Mouse (Mus musculus) embryonic facial prominence, embryonic 11.5 days (tissue): ENCODE results near the gene Tepp. TPM values are rescaled to one million over a fixed set of nuclear protein-coding genes. Genes with fewer than 3 reads are reported as not detected.

Source experiments
- ATAC-seq: fragments of 200-750 bp; cut with Nextera tagmentation; replicated peaks from 2 replicates; pipeline ENCODE4 v1.8.0; 2017; ENCODE audit warnings: low read depth; ENCODE audit not compliant: insufficient number of reproducible peaks, low FRiP score, low TSS enrichment
- DNase-seq: peaks from one replicate; pipeline ENCODE4 v3.0.0-alpha.2; 2015; ENCODE audit warnings: low spot score
- H3K27ac ChIP-seq: fragments of 300-500 bp; sonication (generic); replicated peaks from 2 replicates; pipeline ENCODE4 v1.5.1; 2014; ENCODE audit warnings: mild to moderate bottlenecking, low read depth, low read length, control low read depth
- H3K27me3 ChIP-seq: fragments of 300-500 bp; sonication (generic); 2 replicates; pipeline ENCODE4 v1.6.1; 2014; ENCODE audit warnings: mild to moderate bottlenecking, low read length, moderate library complexity, mixed read lengths; ENCODE audit not compliant: control insufficient read depth, insufficient read depth
- H3K36me3 ChIP-seq: fragments of 300-500 bp; sonication (generic); replicated peaks from 2 replicates; pipeline ENCODE4 v1.6.1; 2014; ENCODE audit warnings: low read depth, mild to moderate bottlenecking, low read length, moderate library complexity, mixed read lengths; ENCODE audit not compliant: control insufficient read depth, insufficient read depth
- H3K4me1 ChIP-seq: fragments of 300-500 bp; sonication (generic); 2 replicates; pipeline ENCODE4 v1.6.1; 2014; ENCODE audit warnings: low read length, mixed read lengths; ENCODE audit not compliant: control insufficient read depth, insufficient read depth
- H3K4me2 ChIP-seq: fragments of 300-500 bp; sonication (generic); 2 replicates; pipeline ENCODE4 v1.6.1; 2014; ENCODE audit warnings: low read depth, mild to moderate bottlenecking, control low read depth, low read length, moderate library complexity
- H3K4me3 ChIP-seq: fragments of 300-500 bp; sonication (generic); 2 replicates; pipeline ENCODE4 v1.5.1; 2014; ENCODE audit warnings: low read depth, low read length, control low read depth
- H3K9ac ChIP-seq: fragments of 300-500 bp; sonication (generic); replicated peaks from 2 replicates; pipeline ENCODE4 v1.6.1; 2014; ENCODE audit warnings: mild to moderate bottlenecking, control low read depth, low read length
- H3K9me3 ChIP-seq: fragments of 300-500 bp; sonication (generic); replicated peaks from 2 replicates; pipeline ENCODE4 v1.6.1; 2016; ENCODE audit warnings: mild to moderate bottlenecking, low read length, inconsistent platforms, mixed read lengths; ENCODE audit not compliant: control insufficient read depth
- WGBS: fragments of 180-500 bp; shearing (Covaris S2); extraction: QIAGEN DNeasy Blood & Tissue Kit; methylation state at CpG from one replicate; pipeline ENCODE4 v1.1.7; 2014; 5-methylcytosine and 5-hydroxymethylcytosine counted together
- polyA plus RNA-seq: library from polyadenylated mRNA; unstranded; fragments of >200 nt; fragmentation: Nextera tagmentation; extraction: Ambion mirVana; gene quantifications from 2 replicates; pipeline ENCODE4 v1.2.1, GENCODE M21; 2014

Tepp gene
- polyA plus RNA-seq, 1 experiment from 2014 or later: not detected

DNA sequence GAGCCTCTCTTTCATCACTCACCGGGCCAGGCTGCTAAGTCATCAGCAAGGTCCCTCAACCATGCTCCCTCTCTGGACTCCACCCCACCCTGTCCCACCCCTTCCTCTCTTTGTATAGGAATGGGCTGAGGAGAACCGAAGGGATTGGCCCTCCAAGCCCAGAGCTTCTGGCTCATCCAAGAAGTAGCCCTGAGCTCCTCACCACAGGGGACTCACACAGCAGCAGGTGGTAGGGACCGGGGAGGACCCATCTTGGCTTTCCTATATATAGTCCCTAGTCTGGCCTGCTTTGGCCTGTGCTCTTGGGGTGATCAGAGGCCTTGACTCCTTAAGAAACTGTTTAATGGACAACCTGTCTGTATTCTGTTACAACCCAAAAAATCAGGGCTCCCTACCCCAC lies 64.1 kb downstream of the Tepp start:
- WGBS: 78% methylated on average over 3 of the region's 3 CpGs
- no peak overlapping the region for H3K27ac ChIP-seq
- H3K9ac ChIP-seq: no peak overlapping the region
- no peaks in the 10 kb centered on the region; the same call in 1 of the 2 replicates for H3K4me1 ChIP-seq
- H3K4me3 ChIP-seq: no peak overlapping the region
- H3K36me3 ChIP-seq: no peaks in the 10 kb centered on the region
- H3K27me3 ChIP-seq: no peaks in the 10 kb centered on the region
- no peaks in the 10 kb centered on the region for H3K9me3 ChIP-seq
- no peak overlapping the region for H3K4me2 ChIP-seq
- no peak for ATAC-seq
- DNase-seq: no peak

DNA sequence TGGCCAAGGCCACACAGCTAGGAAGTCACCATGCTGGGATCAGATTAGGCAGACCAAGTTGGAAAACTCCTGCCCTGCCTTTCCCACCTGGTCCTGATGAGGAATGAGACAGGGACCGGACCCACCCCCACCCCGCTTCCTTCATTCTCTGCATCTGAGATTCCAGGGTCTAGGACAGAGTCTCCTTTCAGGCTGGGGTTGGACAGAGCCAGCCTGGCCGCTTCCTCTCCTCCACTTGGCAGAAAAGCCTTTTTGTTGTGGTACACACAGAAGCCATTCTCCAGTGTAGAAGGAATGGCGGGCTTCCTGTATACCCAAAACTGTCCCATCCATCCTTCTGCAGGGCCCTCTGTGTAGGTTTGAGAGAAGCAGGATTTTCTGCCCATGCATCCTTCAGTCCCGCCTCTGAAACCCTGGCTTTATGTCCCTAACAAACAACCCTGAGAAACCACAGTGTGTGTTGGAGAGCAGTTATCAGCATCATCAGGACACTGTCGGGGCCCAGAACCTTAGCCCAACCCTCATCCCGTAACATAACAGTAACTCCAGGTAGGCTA lies 65.1 kb downstream of the Tepp start:
- Histone ChIP-seq H3K27me3 (no peaks in the 10 kb centered on the region), H3K9me3 (no peaks in the 10 kb centered on the region), H3K4me1 (no peaks in the 10 kb centered on the region; the same call in 1 of the 2 replicates), H3K4me2 (no peak overlapping the region), H3K9ac (no peak overlapping the region), H3K36me3 (no peaks in the 10 kb centered on the region), H3K4me3 (no peak overlapping the region), H3K27ac (no peak overlapping the region)
- no peak for ATAC-seq
- no peak for DNase-seq
- WGBS: 59% methylated on average over 7 of the region's 7 CpGs

Other genes starting within 250 kb of the Tepp start
- gene Katnb1, start 229.4 kb upstream of the Tepp start, polyA plus RNA-seq: 21.6 and 25.7 TPM in 2 replicates
- gene Kifc3, start 107.8 kb upstream of the Tepp start, polyA plus RNA-seq: 3.9 and 4.9 TPM in 2 replicates
- 0.10 and 0.32 TPM in 2 replicates for gene Cngb1, start 4.0 kb upstream of the Tepp start, polyA plus RNA-seq
- gene Zfp319, start 21.4 kb downstream of the Tepp start, polyA plus RNA-seq: 6.6 and 7.2 TPM in 2 replicates
- gene Usb1, start 21.7 kb downstream of the Tepp start, polyA plus RNA-seq: 36.5 and 37.6 TPM in 2 replicates
- gene Mmp15, start 41.7 kb downstream of the Tepp start, polyA plus RNA-seq: 8.9 and 9.9 TPM in 2 replicates
- 146 and 160 TPM in 2 replicates for gene Cfap20, start 124.3 kb downstream of the Tepp start, polyA plus RNA-seq
- 14.6 and 19.9 TPM in 2 replicates for gene Csnk2a2, start 179.5 kb downstream of the Tepp start, polyA plus RNA-seq
- not detected in 2 replicates for gene Ccdc113, start 223.5 kb downstream of the Tepp start, polyA plus RNA-seq